Mouse (Mus musculus) heart, postnatal 14 days (tissue): ENCODE measurements around the gene St3gal3. TPM values are rescaled to one million over a fixed set of nuclear protein-coding genes. Genes with fewer than 3 reads are reported as not detected.
A peak's percentile ranks its signal among the peaks of the same experiment; 100 is the strongest.

Experiments used
- DNase-seq, 2 experiments: peaks; one replicate each; pipeline ENCODE4 v3.0.0; 2021 to 2022
- intact Hi-C: fragments of 180-260 bp; cut with DNase I; formaldehyde crosslinking; loops from one replicate; pipeline ENCODE4 v1.15.1; 2025
- total RNA-seq, 2 experiments: library from RNA; stranded (reverse); gene quantifications; 2 replicates each; pipeline ENCODE4 v1.2.3; 2021

Gene St3gal3
- total RNA-seq, 2 experiments from 2014 or later = 44.5 to 48.1 TPM

GRCm38 (mm10) chr4:118060915-118061530 lies 73.7 kb downstream of the St3gal3 start:
- intact Hi-C loops = loop anchor here (5.0 kb wide), 1 partner anchor 134 kb away; the partner anchor contains the start of gene Artn
- DNase-seq = peak; percentile 52 to 62

- no peak for DNase-seq
- intact Hi-C loops = loop anchor here (5.0 kb wide), 1 partner anchor 133 kb away; the partner anchor contains the start of gene Artn
These were observed 74.8 kb downstream of the St3gal3 start for GRCm38 (mm10) chr4:118059816-118060475.

GRCm38 (mm10) chr4:118058116-118058677 lies 76.5 kb downstream of the St3gal3 start:
- intact Hi-C loops = no loop called here
- peak; percentile 61 to 67 for DNase-seq

- DNase-seq = no peak
- intact Hi-C loops = no loop called here
These were observed 77.6 kb downstream of the St3gal3 start for GRCm38 (mm10) chr4:118057076-118057475.

GRCm38 (mm10) chr4:118054615-118055014 lies 80.1 kb downstream of the St3gal3 start:
- DNase-seq = no peak
- intact Hi-C loops = no loop called here

- intact Hi-C loops = no loop called here
- no peak for DNase-seq
These were observed 80.8 kb downstream of the St3gal3 start for GRCm38 (mm10) chr4:118053904-118054303.

- no peak for DNase-seq
- intact Hi-C loops = no loop called here
These were observed 85.0 kb downstream of the St3gal3 start for GRCm38 (mm10) chr4:118049606-118050302.

GRCm38 (mm10) chr4:118044510-118044909 lies 90.2 kb downstream of the St3gal3 start:
- intact Hi-C loops = no loop called here
- DNase-seq = no peak

- DNase-seq = no peak
- intact Hi-C loops = no loop called here
These were observed 91.2 kb downstream of the St3gal3 start for GRCm38 (mm10) chr4:118043331-118044002.

GRCm38 (mm10) chr4:118042671-118043320 lies 91.9 kb downstream of the St3gal3 start:
- DNase-seq = no peak
- intact Hi-C loops = no loop called here

- no peak for DNase-seq
- intact Hi-C loops = no loop called here
These were observed 93.6 kb downstream of the St3gal3 start for GRCm38 (mm10) chr4:118041145-118041544.

GRCm38 (mm10) chr4:118040650-118041049 lies 94.1 kb downstream of the St3gal3 start:
- intact Hi-C loops = no loop called here
- DNase-seq = no peak

- intact Hi-C loops = no loop called here
- DNase-seq = no peak
These were observed 94.8 kb downstream of the St3gal3 start for GRCm38 (mm10) chr4:118039964-118040363.

GRCm38 (mm10) chr4:118038023-118038422 lies 96.7 kb downstream of the St3gal3 start:
- DNase-seq = no peak
- intact Hi-C loops = no loop called here

GRCm38 (mm10) chr4:118037406-118037805 lies 97.3 kb downstream of the St3gal3 start:
- no peak for DNase-seq
- intact Hi-C loops = no loop called here

- DNase-seq = no peak
- intact Hi-C loops = no loop called here
These were observed 98.2 kb downstream of the St3gal3 start for GRCm38 (mm10) chr4:118036531-118036930.

GRCm38 (mm10) chr4:118035090-118035489 lies 99.6 kb downstream of the St3gal3 start:
- DNase-seq = no peak
- intact Hi-C loops = no loop called here

GRCm38 (mm10) chr4:118033026-118033425 lies 101.7 kb downstream of the St3gal3 start:
- intact Hi-C loops = no loop called here
- DNase-seq = no peak

- no peak for DNase-seq
- intact Hi-C loops = no loop called here
These were observed 102.9 kb downstream of the St3gal3 start for GRCm38 (mm10) chr4:118031776-118032170.

GRCm38 (mm10) chr4:118031132-118031775 lies 103.5 kb downstream of the St3gal3 start:
- DNase-seq = peak in 1 of 2 experiments; percentile 62
- intact Hi-C loops = no loop called here
